Mouse (Mus musculus): ENCODE results near the gene Opn3.

Opn3 gene

DNA sequence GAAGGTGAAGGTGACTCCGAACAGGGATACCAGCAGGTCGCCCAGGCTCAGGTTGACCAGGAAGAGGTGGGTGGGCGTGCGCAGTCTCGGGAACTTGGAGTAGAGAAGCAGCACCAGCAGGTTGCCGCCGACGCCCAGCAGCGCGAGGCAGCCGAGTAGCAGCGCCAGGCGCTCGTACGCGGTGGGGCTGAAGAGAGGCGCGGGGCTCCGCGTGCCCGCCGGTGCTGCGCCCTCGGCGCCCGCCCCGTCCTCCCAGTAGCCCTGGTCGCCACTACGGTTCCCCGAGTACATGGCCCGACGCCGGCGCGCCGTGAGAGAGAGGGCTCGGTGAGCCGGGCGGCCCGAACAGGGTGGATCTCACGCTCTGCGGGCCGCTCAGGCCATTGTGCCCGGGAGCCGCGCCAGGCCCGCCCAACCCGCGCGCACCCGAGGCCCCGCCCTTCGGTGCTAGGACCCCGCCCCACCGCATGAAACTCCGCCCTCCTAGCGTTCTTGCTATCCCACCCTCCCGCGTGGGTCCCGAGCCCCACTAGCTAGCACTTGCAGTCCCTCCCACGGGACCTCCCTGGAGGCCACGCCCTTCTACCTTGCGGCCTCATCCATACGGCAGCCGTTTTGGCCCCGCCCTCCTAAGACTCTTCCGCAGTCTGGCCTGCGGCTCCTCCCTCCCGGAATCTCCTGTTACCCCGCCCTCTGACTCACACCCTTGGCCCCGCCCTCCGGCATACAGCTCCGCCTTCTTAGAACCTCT is at the start of gene Opn3, which contains the start of gene Chml:
Gene Opn3, minus strand, starts transcription at position 531 of the 751 bp plus-strand sequence.
Gene Chml, minus strand, starts transcription at position 656 of the 751 bp plus-strand sequence.
- DNase-seq (ENCODE audit: low spot score): peak; percentile 99

DNA sequence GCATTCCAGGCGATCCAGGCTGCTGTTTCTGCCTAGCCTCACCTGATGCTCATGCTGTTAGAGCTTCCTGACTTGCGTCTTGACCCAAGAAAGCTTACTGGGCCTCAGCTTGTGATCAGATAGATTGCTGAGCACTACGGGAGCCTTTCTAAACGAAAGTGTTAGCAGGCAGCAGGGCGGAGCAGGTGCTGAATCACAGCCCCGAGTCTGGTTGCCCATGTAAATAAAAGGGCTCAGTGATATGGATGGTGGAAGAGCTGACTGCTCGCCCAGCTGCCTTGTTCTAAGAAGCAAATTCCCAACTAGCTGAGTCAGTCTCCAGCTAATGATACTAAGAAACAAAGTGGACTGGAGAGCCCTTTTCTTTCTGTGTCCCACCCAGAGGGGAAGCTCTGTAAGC is 33.2 kb upstream of the Opn3 start:
- DNase-seq (ENCODE audit: low spot score): no peak

DNA sequence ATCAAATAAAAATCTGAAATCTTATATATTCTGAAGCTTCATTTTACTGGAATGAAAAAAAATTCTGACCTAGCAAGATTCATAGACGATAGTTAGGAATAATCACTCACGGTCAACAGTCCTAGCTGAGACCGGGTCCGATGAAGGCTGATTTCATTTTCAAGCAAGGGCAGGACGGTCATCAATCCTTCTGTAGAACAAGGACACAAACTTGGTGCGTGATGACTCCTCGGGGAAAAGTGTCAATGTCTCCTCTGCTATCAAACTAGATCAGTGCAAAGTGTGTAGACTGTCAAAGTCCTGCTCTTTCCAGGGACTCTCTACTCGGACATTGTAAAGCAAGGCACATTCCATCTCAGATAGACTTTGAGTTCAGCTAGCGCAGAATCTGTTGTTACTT is 24.3 kb upstream of the Opn3 start:
- no peak for DNase-seq (ENCODE audit: low spot score)

DNA sequence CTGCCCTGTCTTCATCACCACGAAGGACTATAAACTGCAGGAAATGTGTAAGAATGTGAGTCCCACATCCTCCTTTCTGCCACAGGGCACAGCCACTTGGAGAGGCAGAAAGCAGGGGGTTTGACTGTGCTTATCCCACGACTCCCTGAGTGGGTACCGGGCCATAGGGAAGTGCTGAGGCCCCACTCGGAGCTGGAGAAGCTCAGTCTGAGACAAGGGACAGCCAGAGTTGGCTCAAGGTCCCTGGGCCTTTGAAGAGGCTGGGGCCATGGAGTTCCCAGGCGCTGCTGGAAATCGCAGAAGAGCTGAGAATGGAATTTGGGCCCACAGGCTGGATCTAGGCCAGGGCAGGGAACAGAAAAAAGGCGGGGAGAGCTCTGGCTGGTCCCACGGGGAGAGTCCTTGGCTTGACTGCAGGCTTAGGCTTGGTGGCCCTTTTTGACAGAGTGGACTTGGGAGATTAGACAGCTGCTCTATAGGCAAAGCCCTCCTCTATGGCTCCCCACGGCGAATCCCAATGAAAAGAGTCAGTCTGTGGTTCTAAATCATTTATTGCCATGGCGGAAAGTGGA is 19.8 kb upstream of the Opn3 start:
- DNase-seq (ENCODE audit: low spot score): no peak

DNA sequence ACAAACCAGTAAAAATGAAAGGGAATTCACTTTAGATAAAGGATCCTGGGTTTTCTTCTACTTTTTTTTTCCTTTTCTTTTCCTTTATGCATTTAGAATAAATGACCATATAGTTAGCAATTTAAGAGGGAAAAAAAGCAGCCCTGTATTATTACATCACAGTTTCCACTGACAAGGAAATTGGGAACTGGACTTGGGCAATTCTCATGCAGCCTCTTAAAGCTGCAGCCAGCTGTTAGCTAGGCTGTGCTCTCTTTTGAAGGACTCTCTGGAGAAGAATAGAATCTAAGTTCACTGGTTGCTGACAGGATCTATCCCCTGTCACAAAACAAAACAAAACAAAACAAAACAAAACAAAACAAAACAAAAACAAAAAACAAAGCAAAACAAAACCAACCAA is 15.4 kb upstream of the Opn3 start:
- DNase-seq (ENCODE audit: low spot score): no peak

DNA sequence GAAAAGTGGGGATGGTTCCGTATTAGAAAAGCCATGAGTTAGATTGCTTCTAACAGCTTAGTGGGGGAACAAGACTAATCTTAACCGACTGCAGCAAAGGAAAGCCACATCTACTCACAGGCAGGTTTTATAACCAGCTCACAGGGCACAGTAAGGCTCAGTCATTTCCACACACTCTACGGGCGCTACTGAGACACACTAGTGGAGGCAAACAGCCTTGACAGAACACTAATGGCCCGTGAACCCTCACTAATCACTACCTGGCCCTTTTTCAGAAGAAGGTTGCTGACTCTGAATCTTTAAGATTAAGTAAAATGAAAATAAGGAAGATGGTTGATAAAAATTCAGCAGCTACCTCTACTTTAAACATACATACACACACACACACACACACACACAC is 15.0 kb upstream of the Opn3 start:
- no peak for DNase-seq (ENCODE audit: low spot score)

DNA sequence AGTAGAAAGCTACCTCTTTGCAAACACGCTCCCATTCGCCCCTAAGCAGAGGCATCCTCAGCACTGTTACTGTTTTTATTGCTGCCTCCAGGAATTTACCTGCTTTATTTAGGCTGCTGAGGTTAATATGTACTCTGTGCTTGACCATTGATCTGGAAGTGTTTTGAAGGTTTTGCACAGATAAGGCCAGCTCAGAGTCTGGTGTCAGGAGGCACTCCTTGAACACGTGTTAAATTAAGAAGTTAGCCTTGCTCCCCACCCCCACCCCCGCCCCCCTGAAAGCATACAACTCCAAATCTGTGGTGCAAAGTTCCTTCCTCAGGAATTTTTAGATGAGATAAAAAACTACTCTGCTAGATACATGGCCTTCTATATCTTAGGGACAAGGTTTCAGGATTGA is 8.6 kb upstream of the Opn3 start:
- no peak for DNase-seq (ENCODE audit: low spot score)

DNA sequence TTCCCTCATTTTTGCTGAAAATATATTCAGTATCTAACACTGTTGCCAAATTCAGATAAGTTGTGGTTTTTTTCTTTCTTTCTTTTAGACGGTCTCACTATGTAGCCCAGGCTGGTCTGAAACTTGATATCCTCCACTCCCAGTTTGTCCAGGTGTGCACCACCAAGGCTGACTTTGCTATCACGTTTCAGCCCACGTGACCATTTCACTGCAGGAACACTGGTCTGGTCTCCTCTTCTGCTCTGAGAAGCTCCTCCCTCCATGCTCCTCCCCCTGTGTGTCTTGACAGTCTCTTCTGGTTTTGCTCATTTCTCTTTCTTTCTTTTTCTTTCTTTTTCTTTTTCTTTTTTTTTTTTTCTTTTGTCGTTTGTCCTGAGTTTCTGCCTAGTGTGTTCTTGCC is 7.2 kb upstream of the Opn3 start:
- peak; percentile 5 for DNase-seq (ENCODE audit: low spot score)

DNA sequence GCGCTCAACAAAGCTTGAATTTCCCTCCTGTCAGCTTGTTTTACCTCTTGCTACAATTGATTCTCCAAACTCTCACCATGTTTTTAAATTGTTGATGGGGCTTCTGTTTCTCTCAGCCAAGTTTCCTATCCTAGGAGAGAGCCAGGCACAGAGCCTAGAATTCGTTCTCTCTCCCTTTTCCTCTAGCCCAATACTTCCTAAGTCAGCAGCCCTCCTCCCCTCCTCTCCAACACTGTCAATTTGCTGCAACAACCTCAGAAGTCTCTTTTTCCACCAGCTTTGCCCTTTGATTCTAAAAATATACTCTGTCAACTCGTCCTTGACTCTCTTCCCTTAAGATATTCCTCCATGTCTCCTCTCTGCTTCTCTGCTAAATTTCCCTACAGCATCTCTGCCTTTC is 6.8 kb upstream of the Opn3 start:
- no peak for DNase-seq (ENCODE audit: low spot score)

DNA sequence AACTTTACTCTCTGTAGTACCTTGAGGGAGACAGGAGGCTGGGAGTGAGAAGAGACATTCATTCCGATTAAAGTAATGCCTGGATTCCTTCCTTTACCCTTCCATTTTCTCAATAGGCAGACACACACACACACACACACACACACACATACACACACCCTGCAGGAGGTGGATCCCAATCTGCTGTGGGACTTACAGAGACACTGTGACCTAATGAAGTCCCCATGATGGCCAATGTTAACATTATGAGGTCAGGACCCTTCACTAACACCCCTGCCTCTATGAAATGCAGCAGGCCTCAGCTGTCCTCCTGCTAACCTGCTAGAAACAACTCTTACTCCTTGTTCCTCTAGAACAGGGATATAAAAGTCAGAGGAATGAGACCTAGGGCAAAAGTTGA is 5.7 kb upstream of the Opn3 start, which contains the start of gene Wdr64:
Gene Wdr64, plus strand, starts transcription at position 301 of the 400 bp plus-strand sequence.
- DNase-seq (ENCODE audit: low spot score): no peak

DNA sequence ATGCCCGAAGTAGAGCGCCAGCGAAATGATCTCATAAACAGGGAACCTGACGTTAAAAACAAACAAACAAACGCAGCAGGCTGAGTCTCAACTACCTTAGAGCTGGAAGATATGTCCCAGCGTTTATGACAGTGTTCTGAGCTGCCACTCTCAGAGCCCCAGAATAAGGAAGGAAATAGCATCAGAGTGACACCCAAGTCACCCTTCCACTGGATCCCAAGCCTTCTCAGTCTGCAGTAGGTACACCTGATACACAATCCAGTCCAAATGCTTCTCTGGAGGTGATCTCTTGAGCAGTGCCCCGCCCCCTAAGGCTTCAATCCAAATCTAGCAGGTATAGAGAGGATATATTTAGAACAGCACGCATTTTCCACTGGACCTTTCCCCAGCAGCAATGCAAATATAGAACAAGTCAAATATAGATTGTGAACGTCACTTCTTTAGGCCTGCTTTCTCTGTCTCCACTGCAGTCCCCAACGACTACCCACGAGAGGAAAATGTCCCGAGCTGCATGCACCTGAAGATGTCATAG is 919 bp upstream of the Opn3 start:
- no peak for DNase-seq (ENCODE audit: low spot score)

DNA sequence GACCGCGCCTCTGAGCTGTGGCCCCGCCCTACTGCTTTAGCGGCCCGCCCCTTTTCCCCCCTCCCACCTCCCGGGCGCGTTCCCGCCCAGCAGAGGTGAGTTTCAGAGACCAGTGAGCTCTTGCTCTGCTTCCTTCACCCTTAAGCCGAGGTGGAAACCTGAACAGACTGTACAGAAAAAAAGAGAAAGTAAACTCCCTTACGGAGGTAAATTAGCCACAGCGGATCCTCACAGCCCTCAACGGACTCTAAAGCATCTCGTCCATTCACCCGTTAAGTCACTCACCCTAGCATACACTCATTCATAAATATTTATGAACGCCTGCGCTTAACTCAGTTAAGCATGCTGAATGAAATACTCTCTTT is 403 bp upstream of the Opn3 start:
- no peak for DNase-seq (ENCODE audit: low spot score)

DNA sequence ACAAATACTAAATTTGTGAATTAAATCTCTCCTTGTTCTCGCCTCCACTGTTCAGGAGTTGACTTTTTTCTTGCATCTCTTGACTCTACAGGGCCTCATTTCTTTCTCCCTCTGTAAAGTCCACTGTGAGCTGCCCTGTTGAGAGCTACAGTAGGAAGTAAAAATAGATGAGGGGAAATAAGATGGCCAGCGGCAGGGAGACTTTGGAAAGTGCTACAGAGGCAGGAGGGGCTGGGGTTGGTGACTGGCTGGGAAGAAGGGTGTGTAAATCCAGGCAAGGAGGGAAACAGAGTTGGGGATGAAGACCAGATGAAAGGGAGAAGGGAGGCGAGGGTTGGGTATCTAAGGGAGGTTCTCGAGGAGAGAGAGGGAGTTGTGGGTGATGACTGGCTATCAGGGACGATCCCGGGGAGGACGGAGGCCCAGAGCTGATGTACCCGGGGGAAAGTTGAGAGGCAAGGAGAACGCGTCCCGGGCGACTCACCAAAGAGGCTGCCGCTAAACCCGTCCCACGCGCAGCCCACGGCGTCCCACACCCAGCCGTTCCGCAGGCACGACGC is 810 bp downstream of the Opn3 start:
- no peak for DNase-seq (ENCODE audit: low spot score)

DNA sequence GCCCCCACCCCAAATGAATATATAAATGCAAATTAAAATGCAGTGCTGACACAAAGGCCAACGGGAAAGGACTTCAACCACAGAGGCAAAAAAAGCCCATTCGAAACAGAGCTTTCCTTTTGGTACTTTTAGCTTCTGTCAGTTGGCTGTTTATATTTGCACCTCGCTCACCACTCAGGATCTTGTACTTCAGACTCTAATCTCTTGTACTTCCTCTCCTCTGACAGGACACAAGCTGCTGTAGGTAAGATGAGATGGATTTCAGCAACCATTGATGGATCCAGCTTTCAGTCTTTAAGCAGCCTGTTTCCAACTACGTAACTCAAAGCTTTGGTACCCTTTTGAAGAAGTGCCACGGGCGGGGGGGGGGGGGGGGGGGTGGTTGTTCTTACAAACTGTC is 11.6 kb downstream of the Opn3 start:
- no peak for DNase-seq (ENCODE audit: low spot score)

DNA sequence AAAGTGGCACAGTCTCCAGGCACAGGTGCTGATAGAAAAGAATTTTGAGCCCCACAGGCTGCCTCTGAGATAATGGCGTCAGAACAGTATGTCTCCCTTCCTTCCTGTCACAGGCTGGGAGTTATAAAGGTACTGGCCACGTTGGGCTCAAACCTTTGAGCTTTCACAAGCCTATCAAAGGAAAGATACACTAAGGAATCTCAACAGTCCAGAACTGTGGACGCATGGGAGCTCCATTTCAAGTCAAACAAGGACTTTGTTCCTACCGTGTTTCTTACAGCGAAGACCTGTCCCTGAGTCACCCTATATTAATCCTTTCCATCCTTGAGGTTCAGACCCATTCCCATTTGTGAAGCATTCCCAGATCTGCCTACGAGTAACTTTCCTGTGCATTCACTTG is 15.1 kb downstream of the Opn3 start:
- no peak for DNase-seq (ENCODE audit: low spot score)

DNA sequence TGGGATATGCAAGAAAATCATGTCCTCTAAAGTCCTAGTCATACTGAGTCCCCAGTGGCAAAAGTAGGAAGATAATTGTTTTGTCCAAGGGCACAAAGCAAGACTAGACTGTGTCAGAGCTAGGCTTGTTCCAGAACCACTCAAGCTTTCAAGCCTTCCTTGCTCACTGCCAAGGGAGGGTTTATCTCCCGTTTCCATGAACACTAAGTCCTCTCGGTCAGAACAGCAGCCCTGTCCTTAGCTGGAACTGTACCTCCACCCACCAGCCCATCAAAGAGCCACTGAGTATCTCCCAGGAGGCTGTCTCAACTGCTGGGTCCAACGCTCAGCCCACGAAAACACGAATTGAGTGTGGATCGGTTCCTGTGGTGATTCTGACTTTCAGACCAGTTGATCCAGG is 17.5 kb downstream of the Opn3 start:
- no peak for DNase-seq (ENCODE audit: low spot score)

DNA sequence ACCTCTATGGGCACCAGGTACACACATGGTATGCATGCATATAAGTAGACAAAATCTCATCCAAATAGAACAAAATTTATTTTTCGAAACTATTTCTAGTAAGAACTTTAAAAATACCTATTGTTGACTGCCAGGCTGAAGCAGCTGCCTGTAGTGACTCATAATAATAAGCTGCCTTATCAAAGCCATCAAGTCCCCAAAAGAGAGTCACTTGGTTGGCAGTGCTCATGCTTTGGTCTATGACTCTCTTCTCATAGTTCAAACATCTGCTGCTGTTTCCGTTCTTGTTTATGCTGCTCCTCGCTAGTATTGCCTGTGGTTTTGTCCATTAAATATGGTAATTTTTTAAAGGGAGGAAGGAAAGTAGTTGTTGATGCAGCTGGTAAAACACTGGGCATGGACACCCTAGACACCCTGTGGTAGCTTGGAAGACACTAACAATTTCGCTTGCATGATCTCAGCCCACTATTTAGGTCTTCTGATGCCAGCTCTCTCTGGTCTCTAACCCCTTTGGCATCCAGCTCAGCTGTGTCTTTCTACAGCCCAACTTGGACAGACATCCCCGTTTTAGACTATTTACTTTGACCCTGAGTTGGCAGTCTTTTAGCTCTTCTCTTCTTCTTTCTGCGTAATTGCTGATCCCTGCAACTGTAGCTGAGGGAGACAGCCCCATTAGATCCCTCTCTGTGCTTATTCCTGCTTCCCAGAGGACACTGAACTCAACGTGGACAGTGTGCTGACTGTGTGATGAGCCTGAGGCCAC is 18.8 kb downstream of the Opn3 start:
- no peak for DNase-seq (ENCODE audit: low spot score)

DNA sequence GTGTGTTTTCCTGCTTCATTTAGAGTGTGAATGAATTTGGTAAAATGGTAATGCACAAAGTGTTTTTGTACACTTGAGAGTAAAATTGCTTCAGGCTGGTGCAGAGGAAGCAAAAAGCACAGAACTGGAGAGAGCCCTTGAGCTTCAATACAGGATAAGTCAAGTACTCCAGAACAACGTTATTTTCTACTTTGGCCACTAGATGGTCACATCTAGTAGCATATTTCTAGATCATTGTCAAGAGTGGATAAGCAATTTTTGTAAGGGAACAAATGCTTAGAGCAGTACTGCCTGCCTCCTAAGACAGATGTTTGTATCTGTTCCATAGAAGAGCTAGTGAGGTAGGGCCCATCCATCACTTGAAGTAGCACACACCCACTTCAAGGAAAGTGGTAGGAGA is 20.9 kb downstream of the Opn3 start:
- DNase-seq (ENCODE audit: low spot score): no peak

DNA sequence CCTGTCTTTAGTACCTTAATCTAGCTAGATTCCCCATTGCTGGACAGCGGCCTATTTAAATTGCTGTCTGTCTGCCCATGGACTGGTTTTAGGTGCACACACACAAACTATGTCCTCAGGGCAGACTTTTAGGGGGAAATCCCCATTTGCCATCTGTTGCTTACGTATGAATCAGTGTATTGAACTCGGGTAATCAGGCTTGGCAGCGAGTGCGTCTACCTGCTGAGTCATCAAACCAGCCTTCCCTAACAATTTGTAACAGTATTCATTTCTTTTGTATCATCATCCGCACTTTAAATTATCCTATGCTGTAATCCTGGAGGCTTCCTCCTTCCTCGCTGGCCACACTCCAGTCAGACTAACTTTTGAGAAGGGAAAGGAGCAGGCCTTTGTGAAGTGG is 22.5 kb downstream of the Opn3 start:
- no peak for DNase-seq (ENCODE audit: low spot score)

DNA sequence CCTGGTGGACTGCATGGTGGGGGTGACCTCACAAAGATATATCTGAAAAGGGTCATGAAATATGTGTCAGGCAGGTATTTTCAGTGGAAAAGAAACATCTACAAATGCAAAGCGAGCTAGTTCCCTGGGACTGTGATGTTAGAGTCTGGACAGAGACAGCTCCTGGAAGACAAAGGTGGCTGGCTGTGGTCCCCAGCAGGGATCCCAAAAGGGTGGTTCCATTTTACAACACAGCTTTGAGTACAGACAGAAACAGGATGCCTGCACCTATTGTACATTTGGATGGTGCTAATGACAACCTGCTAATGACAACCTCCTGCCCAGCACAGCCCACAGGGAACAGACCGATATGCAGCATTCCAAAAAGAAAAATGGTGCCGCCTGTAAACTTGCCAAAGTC is 23.1 kb downstream of the Opn3 start:
- DNase-seq (ENCODE audit: low spot score): no peak

DNA sequence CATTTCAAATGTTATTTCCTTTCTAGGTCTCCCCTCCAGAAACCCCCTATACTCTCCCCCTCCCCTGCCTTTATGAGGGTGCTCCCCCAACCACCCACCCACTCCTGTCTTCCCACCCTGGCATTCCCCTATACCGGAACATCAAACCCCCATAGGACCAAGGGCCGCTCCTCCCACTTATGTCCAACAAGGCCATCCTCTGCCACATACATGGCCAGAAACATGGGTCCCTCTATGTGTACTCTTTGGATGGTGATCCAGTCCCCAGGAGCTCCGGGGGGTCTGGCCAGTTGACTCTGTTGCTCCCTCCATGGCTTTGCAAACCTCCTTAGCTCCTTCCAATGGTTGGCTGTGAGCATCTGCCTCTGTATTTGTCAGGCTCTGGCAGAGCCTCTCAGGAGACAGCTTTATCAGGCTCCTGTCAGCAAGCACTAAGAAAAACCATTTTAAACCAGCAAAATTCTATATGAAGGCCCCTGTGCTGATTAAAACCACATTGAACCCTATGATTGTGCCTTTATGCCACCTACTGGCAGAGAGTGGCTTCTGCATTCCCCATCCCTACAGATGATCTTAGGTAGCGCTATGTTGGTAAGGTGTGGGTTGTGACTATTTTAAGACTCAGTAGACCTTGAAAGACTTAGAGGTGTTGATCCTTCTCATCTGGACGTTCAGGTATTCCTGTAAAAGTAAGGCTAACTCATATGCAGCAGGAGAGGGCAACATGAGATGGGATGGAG is 23.7 kb downstream of the Opn3 start:
- DNase-seq (ENCODE audit: low spot score): peak; percentile 13

DNA sequence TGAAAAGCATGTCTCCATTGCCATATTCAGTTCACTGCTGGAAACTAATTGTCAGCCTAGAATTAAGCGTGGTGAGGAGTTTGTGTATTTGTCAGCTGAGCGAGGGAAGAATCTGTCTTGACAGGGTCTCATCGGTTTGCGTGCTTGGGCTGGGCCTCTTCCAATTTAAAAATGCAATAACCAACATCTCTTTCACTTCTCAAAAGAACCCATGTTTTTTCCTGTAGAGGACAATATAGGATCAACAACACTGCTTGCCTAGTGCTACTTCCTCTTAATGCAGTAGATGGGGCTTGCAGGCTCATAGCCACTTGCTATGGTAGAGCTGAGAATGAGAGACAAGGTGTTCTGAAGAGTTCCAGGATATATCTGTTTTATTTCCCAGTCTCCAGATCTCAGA is 32.7 kb downstream of the Opn3 start:
- DNase-seq (ENCODE audit: low spot score): peak; percentile 18

Data from lung, postnatal 25 days (tissue).